Comparison of ENCODE assay signal across 20 mouse cellular contexts in the genomic region with DNA sequence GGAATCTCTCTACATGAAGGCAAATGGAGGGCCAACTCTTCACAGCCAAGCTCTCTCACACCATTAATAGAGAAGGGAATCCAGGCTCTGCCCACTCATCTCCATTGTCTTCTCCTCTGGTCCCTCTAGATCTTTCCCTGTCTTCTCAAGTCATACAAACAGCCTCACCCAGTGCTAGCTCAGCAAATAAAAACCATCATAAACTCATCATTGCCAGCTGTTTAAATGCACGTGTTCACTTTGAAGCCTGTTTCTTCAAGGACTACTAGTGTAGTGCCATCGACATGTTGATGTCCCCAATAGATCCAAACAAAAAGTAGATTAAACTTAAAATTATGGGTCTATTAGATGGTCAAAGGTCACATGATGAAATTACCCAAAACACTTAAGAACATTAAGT. TPM values are rescaled to one million over a fixed set of nuclear protein-coding genes. Genes with fewer than 3 reads are reported as not detected.
"Had no signal": no experiment of that assay in that cellular context is flagged by ENCODE, and none has a peak within 500 bp of the region (broad histone marks: within the 10 kb centered on the region; RNA-seq: fewer than 3 reads in every experiment).

No protein-coding gene starts in this region.

- ATAC-seq: liver, postnatal 0 days; midbrain, embryonic 13.5 days; midbrain, embryonic 15.5 days had no signal

- H3K27ac ChIP-seq: liver, embryonic 15.5 days; lung, embryonic 15.5 days; macrophage; midbrain, embryonic 13.5 days; midbrain, embryonic 15.5 days; neural tube, embryonic 12.5 days; stomach, embryonic 15.5 days; stomach, postnatal 0 days had no signal

- DNase-seq: liver, postnatal 0 days; lung, adult 2 months; lung, postnatal 10 days; right cerebral cortex, postnatal 14 days; thymus, adult 2 months; thymus, postnatal 25 days; thymus, postnatal 4 days had no signal

- H3K27me3 ChIP-seq: liver, embryonic 15.5 days; lung, embryonic 15.5 days; megakaryocyte, embryonic 14.5 days; midbrain, embryonic 13.5 days; midbrain, embryonic 15.5 days; neural tube, embryonic 12.5 days; stomach, embryonic 15.5 days had no signal

- H3K4me3 ChIP-seq: liver, embryonic 15.5 days; lung, embryonic 15.5 days; megakaryocyte, embryonic 14.5 days; midbrain, embryonic 13.5 days; midbrain, embryonic 15.5 days; neural tube, embryonic 12.5 days; stomach, embryonic 15.5 days had no signal

- H3K36me3 ChIP-seq: liver, embryonic 15.5 days; lung, embryonic 15.5 days; midbrain, embryonic 13.5 days; midbrain, embryonic 15.5 days; neural tube, embryonic 12.5 days; stomach, embryonic 15.5 days had no signal

- H3K4me2 ChIP-seq: liver, embryonic 15.5 days; lung, embryonic 15.5 days; midbrain, embryonic 13.5 days; midbrain, embryonic 15.5 days; neural tube, embryonic 12.5 days; stomach, embryonic 15.5 days had no signal

- H3K4me1 ChIP-seq: liver, embryonic 15.5 days; lung, embryonic 15.5 days; megakaryocyte, embryonic 14.5 days; midbrain, embryonic 13.5 days; midbrain, embryonic 15.5 days; neural tube, embryonic 12.5 days; stomach, embryonic 15.5 days had no signal

- H3K9ac ChIP-seq: liver, embryonic 15.5 days; liver, postnatal 0 days; lung, embryonic 15.5 days; midbrain, embryonic 13.5 days; midbrain, embryonic 15.5 days; neural tube, embryonic 12.5 days; stomach, embryonic 15.5 days had no signal

- H3K9me3 ChIP-seq: liver, embryonic 15.5 days; lung, embryonic 15.5 days; megakaryocyte, embryonic 14.5 days; midbrain, embryonic 13.5 days; midbrain, embryonic 15.5 days; neural tube, embryonic 12.5 days; stomach, embryonic 15.5 days had no signal

RNA-seq across cellular contexts. Expression of gene Adh1, which starts 10.5 kb away (rescaled TPM):
- polyA plus RNA-seq: macrophage had no signal

RNA-seq across cellular contexts. Expression of gene Adh6a, which starts 41.8 kb away (rescaled TPM):
- polyA plus RNA-seq: liver, embryonic 15.5 days; liver, postnatal 0 days; macrophage; midbrain, embryonic 13.5 days; midbrain, embryonic 15.5 days; midbrain, postnatal 0 days; neural tube, embryonic 12.5 days; neural tube, embryonic 14.5 days; spleen, adult 2 months; testis, adult 2 months had no signal

RNA-seq across cellular contexts. Expression of gene Adh7, which starts 53.7 kb away (rescaled TPM):
- polyA plus RNA-seq: macrophage; neural tube, embryonic 12.5 days; spleen, adult 2 months had no signal
